Mouse (Mus musculus): ENCODE data around the gene Dnah9.

The Dnah9 gene

DNA sequence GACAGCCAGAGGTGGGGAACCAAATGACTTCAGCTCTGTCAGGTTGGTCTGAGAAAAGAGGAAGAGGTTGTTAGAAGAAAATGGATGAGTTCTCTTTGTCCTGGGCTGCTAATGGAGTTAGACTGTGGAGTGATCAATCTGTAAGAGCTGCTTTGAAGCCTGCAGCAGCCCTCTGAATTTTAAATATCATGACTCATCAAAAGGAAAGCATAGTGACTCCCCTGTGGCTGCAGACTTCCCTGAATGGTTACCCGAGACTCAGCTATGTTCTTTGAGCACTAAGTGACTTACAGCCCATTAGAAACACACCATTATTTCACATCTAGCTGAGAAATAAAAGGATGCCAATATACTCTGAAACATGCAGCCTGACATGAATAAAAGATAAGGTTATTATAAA lies 240.4 kb downstream of the Dnah9 start:
- no peak for DNase-seq (ENCODE audit: low spot score in 2 of 2)

DNA sequence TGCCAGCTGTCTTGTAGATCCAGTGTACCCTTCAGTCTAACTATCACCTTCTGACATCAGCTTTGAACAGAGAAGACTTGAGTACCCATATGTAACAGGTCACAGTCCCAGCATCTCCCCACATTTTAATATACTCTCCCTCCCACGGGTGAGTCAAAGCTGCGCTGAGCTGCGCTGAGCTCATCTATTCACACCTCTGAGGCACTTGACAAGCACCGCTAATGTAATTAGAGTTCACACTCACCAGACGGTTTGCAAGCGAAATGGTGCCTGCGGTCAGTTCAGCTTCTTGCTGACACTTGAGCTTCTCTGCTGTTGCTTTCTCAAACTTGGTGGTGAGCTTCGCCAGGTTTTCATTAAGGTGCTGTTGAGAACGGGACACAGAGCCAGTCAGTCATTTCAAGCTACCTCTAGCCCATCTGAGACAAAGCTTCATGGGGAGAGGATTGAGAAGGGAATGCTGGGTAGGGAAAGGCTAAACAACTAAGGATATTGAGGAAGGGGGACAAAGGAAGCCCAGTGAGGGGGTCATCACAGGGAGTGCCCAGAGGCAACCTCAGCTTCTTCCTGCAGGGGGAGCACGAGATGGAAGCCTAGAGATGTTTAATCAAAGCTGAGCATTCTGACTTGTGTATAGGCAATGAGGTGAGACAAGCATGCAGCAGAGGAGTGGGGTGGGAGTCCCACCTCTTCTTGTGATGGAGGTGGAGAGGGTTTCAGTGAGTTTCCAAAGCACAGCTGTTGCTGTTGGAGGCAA lies 249.7 kb downstream of the Dnah9 start:
- DNase-seq (ENCODE audit: low spot score in 2 of 2), result no peak

- DNase-seq (ENCODE audit: low spot score in 2 of 2), result no peak
Measured at GRCm38 (mm10) chr11:65909195-65909594, 259.2 kb downstream of the Dnah9 start.

DNA sequence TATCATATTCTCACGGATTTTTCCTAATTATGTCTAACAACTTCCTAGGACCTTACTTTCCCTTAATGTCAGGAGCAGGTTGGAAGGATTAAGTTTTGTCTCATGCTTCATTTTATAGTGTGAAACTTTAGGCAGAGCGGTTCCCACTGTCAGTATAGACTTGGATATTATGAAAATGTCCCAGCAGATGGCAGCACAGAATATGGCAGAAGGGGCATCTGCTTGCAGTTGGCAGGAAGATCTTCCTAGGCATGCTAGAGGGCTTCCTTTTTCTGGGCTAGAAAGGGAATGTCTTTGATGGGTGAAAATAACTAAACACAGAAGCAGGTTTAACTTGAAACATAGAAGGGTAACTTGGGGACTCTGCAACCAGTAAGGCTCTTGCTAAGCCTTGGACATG lies 262.9 kb downstream of the Dnah9 start:
- DNase-seq (ENCODE audit: low spot score in 2 of 2), result no peak

DNA sequence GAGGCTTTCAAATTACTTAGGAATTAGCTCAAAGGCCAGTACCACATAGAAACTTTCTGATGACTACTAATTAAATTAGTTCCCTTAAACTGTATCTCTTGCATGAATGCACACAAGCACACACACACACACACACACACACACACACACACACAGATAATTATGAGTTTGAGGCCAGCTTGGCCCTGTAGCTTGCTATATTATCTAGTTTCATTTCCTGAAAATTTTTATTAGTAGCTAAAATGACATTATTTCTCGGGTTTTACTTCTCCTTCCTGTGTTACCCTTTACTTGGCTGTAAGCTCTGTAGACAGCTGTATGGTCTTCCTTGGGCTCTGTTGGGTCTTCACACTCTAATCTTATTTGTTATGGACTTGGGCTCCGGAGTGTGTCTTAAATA lies 264.4 kb downstream of the Dnah9 start:
- DNase-seq (ENCODE audit: low spot score in 2 of 2), result no peak

- DNase-seq (ENCODE audit: low spot score in 2 of 2), result no peak
Measured at GRCm38 (mm10) chr11:65881465-65881864, 286.9 kb downstream of the Dnah9 start.

DNA sequence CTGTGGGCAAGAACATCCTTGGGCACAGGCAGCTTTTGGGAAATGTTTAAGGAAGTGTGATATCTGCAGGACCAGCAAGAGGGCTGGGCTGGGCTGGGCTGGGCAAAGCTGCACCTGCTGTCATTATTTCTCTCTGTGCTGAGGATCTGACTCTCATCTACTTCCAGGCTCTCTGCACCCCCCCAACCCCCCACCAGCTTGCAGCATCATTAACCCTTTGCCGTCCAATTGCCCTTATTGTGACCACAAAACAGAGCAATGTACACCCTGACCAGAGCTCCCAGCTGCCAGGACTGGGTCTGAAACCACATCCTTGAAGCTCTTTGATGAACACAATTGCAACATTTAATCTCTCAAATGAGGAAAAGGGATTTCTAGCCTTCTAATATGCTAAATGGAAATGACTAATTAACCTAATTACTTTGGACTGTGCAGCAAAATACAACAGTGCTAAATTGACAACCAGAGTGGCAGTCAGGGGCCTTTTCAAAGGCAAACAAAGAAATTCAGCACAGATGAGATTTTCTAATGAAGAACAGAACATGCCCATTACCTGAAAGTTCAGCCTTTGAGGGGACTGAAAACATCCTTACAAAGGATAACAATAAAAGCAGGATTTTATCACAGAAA lies 291.1 kb downstream of the Dnah9 start:
- no peak for DNase-seq (ENCODE audit: low spot score in 2 of 2)

GRCm38 (mm10) chr11:65861476-65861875 lies 306.9 kb downstream of the Dnah9 start:
- no peak for DNase-seq (ENCODE audit: low spot score in 2 of 2)

DNA sequence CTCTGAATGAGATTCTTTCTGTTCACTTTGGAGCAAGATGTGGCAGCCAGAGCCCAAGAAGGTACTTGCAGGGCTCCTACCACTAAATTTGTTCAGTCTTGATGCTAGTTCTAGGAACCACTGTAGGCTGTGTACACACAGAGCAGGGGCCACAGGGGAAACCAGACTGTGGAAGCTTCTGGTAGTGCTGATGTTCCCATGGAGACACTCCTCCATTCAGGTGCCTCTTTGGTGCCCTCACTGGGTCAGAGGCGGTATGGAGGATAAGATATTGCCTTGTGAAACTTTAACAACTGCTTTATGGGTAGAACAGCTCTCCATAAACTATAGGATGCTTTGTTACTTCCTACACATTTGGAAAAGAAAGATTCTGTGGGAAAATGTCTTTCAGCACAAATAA lies 316.3 kb downstream of the Dnah9 start:
- no peak for DNase-seq (ENCODE audit: low spot score in 2 of 2)

DNA sequence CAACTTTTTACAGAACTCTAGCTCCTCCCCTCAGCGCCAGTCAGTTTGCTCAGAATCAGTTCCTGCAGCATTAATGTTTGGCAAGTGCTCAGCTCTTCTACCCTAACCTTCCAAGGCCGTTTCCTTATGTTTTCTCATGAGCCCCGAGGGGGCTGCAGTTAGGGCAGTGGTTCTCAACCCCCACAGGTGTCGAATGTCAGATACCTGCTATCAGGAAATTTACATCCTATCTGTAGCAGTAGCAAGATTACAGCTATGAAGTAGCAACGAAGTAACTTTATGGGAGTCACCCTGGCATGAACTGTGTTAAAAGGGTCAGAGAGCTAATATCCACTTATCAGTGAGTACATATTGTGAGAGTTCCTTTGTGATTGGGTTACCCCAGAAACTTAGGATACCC lies 321.9 kb downstream of the Dnah9 start:
- DNase-seq (ENCODE audit: low spot score in 2 of 2), result no peak

DNA sequence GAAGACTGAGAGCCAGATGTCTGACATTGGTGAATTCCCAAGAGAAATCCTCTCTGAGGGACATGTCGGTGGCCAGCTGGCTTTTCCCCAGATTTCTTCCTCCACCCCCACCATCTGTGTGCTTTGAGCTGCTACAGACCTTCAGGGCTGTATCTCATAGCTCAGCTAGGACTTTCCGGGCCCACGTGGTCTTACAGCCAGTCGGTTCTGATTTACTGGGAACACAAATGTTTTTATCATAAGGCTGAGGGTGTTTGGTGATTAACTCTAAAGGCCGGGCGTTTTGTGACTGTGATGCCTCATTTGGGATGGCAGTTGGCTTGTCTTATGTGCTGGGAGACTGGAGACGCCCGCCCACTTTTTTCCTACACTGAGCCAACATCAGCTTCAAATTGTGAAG lies 329.4 kb downstream of the Dnah9 start:
- no peak for DNase-seq (ENCODE audit: low spot score in 2 of 2)

DNA sequence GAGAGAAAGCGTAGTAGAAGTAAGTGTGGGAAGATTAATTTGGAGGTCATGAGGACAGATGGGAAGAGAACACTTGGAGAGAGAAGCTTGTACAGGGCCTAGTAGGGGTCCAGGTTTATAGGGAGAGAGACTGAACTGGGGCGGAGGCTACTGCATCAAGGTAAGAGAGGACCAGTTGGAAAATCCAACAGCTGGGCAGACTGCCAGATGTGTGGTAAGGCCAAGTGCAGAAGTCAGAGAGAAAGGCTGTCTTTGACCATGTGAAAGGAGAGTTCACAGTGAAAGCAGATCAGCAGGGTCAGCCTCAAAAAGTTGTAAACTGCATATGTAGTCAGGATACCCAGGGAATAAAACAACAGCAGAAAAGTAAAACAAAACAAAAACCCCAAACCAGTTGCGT lies 343.8 kb downstream of the Dnah9 start:
- no peak for DNase-seq (ENCODE audit: low spot score in 2 of 2)

- DNase-seq (ENCODE audit: low spot score in 2 of 2), result peak; percentile 56 to 57
Measured at GRCm38 (mm10) chr11:65820877-65821276, 347.5 kb downstream of the Dnah9 start.

DNA sequence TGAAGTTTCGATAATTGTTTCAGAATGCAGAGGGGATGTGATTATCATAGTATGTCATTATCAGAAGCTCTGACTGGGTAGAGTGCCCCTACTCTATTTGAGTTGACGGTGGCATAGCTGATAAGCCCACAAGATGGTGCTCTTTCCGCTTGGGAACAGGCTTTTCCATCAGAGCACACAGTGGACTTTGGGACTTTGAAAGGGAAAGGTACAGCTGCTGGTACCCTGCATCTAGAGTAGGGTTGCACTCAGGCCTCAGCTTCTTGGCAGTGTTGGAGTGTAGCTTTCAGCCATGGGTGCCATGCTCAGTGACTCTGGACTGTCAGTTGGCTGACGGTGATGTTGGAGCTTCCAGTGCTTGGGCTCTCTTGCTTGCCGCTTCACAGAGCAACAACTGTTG lies 348.1 kb downstream of the Dnah9 start:
- DNase-seq (ENCODE audit: low spot score in 2 of 2), result no peak

GRCm38 (mm10) chr11:65818193-65818592 lies 350.2 kb downstream of the Dnah9 start:
- no peak for DNase-seq (ENCODE audit: low spot score in 2 of 2)

- no peak for DNase-seq (ENCODE audit: low spot score in 2 of 2)
Measured at GRCm38 (mm10) chr11:65816237-65816636, 352.1 kb downstream of the Dnah9 start.

- no peak for DNase-seq (ENCODE audit: low spot score in 2 of 2)
Measured at GRCm38 (mm10) chr11:65814381-65814780, 354.0 kb downstream of the Dnah9 start.

DNA sequence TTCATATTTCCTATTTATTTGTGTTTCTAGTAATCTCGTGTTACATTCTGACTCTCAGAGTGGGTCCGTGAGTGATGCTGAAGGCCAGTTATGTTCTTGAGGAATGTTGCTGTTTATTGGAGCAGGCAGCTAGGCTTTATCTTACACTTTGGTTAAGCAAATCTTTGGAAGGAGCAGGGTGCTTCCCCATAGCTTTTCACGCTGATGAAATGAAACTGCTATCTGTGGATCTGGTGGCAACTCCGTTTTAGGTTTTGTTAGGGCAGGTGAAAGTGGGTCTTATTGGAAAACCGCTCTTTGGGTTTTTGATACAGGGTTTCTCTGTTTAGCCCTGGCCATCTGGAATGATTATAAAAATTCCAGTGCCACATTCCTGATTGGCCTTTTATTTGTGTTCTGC lies 356.3 kb downstream of the Dnah9 start:
- DNase-seq (ENCODE audit: low spot score in 2 of 2), result no peak

DNA sequence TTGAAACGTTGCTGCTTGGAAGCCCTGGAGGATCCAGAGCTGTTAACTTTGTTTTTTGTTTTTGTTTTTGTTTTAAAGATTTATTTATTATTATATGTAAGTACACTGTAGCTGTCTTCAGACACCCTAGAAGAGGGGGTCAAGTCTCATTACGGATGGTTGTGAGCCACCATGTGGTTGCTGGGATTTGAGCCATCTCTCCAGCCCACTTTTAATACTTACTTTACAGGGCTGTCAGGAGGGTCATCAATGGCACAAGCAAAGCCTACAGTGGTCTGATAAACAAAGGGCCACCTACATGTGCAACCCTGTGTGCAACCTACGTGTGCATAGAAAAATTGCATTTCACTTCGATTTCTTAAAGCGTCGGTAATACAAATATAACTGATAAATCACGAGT lies 360.8 kb downstream of the Dnah9 start:
- DNase-seq (ENCODE audit: low spot score in 2 of 2), result no peak

DNA sequence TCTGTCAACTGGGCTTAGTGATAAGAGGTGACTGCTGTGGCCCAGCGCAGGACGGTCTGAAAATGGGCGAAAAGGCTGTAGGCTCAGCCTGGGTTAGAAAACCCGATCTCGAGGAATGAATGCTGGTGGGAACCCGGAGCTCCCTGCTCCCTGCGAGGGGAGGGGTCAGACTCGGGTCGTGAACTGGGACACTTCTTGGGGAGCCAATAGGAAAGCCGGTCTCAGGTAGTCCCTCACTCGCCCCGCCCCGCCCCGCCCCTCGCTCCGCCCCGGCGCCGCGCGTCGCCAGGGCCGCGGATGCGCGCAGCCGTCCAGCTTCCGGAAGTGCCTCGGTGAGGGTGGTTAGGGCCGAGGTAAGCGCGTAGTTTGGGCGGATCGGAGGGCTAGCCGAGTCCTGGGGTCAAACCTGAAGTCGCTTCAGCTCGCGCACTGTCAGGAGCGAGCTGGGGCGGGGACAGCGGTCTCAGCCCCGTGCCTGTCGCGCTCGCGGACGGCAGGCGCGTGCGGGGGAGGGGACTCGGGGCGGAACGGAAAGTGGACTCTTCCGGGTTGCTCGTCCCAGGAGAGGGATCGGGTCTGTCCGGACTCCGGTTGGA lies 361.3 kb downstream of the Dnah9 start, which contains the start of gene Zkscan6:
Gene Zkscan6 (plus strand): TSS at position 267 of the 596 bp plus-strand sequence.
- peak; percentile 74 to 85 for DNase-seq (ENCODE audit: low spot score in 2 of 2)

GRCm38 (mm10) chr11:65806321-65806904 lies 361.9 kb downstream of the Dnah9 start:
- DNase-seq (ENCODE audit: low spot score in 2 of 2), result peak; percentile 37 to 55

DNA sequence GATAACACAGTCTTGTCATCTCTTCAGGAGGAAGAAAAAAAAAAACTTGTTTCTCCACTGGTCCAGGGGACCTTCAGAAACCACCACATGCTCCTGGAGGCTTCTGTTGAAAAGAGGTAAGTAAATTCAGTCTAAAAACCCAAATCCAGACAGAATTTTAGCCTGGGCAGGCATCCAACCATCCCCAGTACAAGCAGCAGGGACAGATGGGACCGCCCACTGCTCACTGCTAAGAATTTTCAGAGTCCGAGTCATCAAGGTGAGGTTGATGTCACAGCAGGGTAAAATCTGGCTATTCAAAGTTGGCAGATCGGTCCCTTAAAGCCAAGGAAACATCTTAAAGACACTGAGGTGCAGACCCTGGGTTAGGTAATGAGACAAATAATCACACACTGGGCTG lies 366.5 kb downstream of the Dnah9 start:
- DNase-seq (ENCODE audit: low spot score in 2 of 2), result no peak

DNA sequence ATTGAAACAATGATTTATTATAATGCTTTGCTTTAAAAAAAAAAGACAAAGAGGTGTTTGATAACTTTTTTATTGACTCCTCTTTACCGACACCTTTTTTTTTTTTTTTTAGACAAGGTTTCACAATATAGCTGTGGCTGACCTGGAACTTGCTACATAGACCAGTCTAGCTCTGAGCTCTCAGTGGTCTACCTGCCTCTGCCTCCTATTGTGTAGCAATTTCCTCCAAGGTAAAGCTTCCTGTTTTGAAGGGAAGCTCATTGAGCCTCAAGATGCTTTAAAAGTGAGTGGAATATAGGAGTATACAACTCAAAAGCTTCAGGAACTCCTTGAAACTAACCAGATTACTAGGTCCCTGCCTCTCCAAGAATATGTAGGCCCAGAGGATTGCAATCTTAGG lies 372.5 kb downstream of the Dnah9 start:
- DNase-seq (ENCODE audit: low spot score in 2 of 2), result no peak

Data from urinary bladder, postnatal 36 days (tissue).